Mouse (Mus musculus) MEL (cell line): ENCODE measurements around the gene Asb16. TPM values are rescaled to one million over a fixed set of nuclear protein-coding genes. Genes with fewer than 3 reads are reported as not detected.

Experiments used
- DNase-seq: peaks from one replicate; pipeline ENCODE4 v3.0.0; 2011; ENCODE audit warnings: low read depth, low spot score
- H3K27ac ChIP-seq: 2 replicates; pipeline ENCODE4 v1.5.1; 2012; ENCODE audit warnings: low read depth, mild to moderate bottlenecking, control low read depth, low read length, moderate library complexity; ENCODE audit not compliant: control insufficient read depth
- H3K27me3 ChIP-seq, 2 experiments: fragments of 150-350 bp in 1 of 2; sonication (generic) in 1 of 2; 2 replicates each; pipeline ENCODE4 v1.6.1; 2012; ENCODE audit warnings: low read length in 2 of 2, mild to moderate bottlenecking in 2 of 2, improper control_type of control experiment in 1 of 2, moderate library complexity in 1 of 2; ENCODE audit not compliant: insufficient read depth in 2 of 2, control insufficient read depth in 1 of 2
- H3K36me3 ChIP-seq, 2 experiments: 2 replicates each; pipeline ENCODE4 v1.6.1; 2012 to 2014; ENCODE audit warnings: low read length in 2 of 2, improper control_type of control experiment in 1 of 2, inconsistent platforms in 1 of 2, mild to moderate bottlenecking in 1 of 2; ENCODE audit not compliant: insufficient read depth in 2 of 2, control insufficient read depth in 1 of 2
- H3K4me1 ChIP-seq, 2 experiments: fragments of 150-350 bp in 1 of 2; sonication (generic) in 1 of 2; 2 replicates each; pipeline ENCODE4 v1.6.1; 2012; ENCODE audit warnings: low read length in 2 of 2, improper control_type of control experiment in 1 of 2, mild to moderate bottlenecking in 1 of 2; ENCODE audit not compliant: insufficient read depth in 2 of 2, control insufficient read depth in 1 of 2
- H3K4me3 ChIP-seq, 2 experiments: fragments of 150-350 bp in 1 of 2; sonication (generic) in 1 of 2; 2 replicates each; pipeline ENCODE4 v1.5.1; 2012; ENCODE audit warnings: low read depth in 2 of 2, low read length in 2 of 2, mild to moderate bottlenecking in 2 of 2, moderate library complexity in 2 of 2, control low read depth in 1 of 2, improper control_type of control experiment in 1 of 2; ENCODE audit not compliant: control insufficient read depth in 1 of 2, insufficient read depth in 1 of 2
- H3K79me2 ChIP-seq: 2 replicates; pipeline ENCODE4 v1.6.1; 2012; ENCODE audit warnings: mild to moderate bottlenecking, low read length, moderate library complexity; ENCODE audit not compliant: control insufficient read depth, poor library complexity, insufficient read depth
- H3K9ac ChIP-seq: 2 replicates; pipeline ENCODE4 v1.6.1; 2012; ENCODE audit warnings: low read depth, mild to moderate bottlenecking, control low read depth, low read length, moderate library complexity; ENCODE audit not compliant: control insufficient read depth, poor library complexity, severe bottlenecking
- H3K9me3 ChIP-seq: fragments of 150-350 bp; sonication (generic); replicated peaks from 2 replicates; pipeline ENCODE4 v1.6.1; 2012; ENCODE audit warnings: mild to moderate bottlenecking, low read length, improper control_type of control experiment, moderate library complexity; ENCODE audit not compliant: insufficient read depth
- CHD1 ChIP-seq: IDR thresholded peaks from 2 replicates; pipeline ENCODE4 v1.6.1; 2012; ENCODE audit warnings: low read depth, mild to moderate bottlenecking, inconsistent platforms, low read length, improper control_type of control experiment
- CHD2 ChIP-seq: IDR thresholded peaks from 2 replicates; pipeline ENCODE4 v1.6.1; 2011; ENCODE audit warnings: low read length, improper control_type of control experiment
- ELF1 ChIP-seq: IDR thresholded peaks from 2 replicates; pipeline ENCODE4 v1.6.1; 2014; ENCODE audit warnings: low read depth, mild to moderate bottlenecking, inconsistent platforms, low read length, improper control_type of control experiment, moderate library complexity
- EP300 ChIP-seq, 2 experiments: IDR thresholded peaks; 2 replicates each; pipeline ENCODE4 v1.6.1; 2011; ENCODE audit warnings: improper control_type of control experiment in 2 of 2, low read length in 2 of 2, low read depth in 1 of 2, mild to moderate bottlenecking in 1 of 2
- GABPA ChIP-seq: IDR thresholded peaks from 2 replicates; pipeline ENCODE4 v1.6.1; 2012; ENCODE audit warnings: low read depth, mild to moderate bottlenecking, inconsistent platforms, low read length, improper control_type of control experiment, moderate library complexity
- HCFC1 ChIP-seq: IDR thresholded peaks from 2 replicates; pipeline ENCODE4 v1.6.1; 2012; ENCODE audit warnings: low read depth, mild to moderate bottlenecking, inconsistent platforms, low read length, improper control_type of control experiment, moderate library complexity
- JUND ChIP-seq: IDR thresholded peaks from 2 replicates; pipeline ENCODE4 v1.6.1; 2011; ENCODE audit warnings: low read depth, mild to moderate bottlenecking, improper control_type of control experiment, low read length
- KAT2A ChIP-seq: conservative IDR thresholded peaks from 2 replicates; pipeline ENCODE4 v1.6.1; 2012; ENCODE audit warnings: low read depth, low read length, improper control_type of control experiment, inconsistent platforms
- MAFK ChIP-seq: IDR thresholded peaks from 2 replicates; pipeline ENCODE4 v1.6.1; 2011; ENCODE audit warnings: low read depth, mild to moderate bottlenecking, low read length, improper control_type of control experiment, borderline replicate concordance
- MAX ChIP-seq: IDR thresholded peaks from 2 replicates; pipeline ENCODE4 v1.6.1; 2011; ENCODE audit warnings: low read length, improper control_type of control experiment
- MAZ ChIP-seq: IDR thresholded peaks from 2 replicates; pipeline ENCODE4 v1.6.1; 2012; ENCODE audit warnings: low read depth, mild to moderate bottlenecking, inconsistent platforms, low read length, improper control_type of control experiment
- MXI1 ChIP-seq: IDR thresholded peaks from 2 replicates; pipeline ENCODE4 v1.6.1; 2011; ENCODE audit warnings: mild to moderate bottlenecking, low read depth, low read length, improper control_type of control experiment
- MYB ChIP-seq: IDR thresholded peaks from 2 replicates; pipeline ENCODE4 v1.6.1; 2011; ENCODE audit warnings: mild to moderate bottlenecking, low read depth, low read length, improper control_type of control experiment
- MYC ChIP-seq: IDR thresholded peaks from 2 replicates; pipeline ENCODE4 v1.6.1; 2011; ENCODE audit warnings: low read depth, mild to moderate bottlenecking, low read length, improper control_type of control experiment, moderate library complexity
- NELFE ChIP-seq: IDR thresholded peaks from 2 replicates; pipeline ENCODE4 v1.6.1; 2011; ENCODE audit warnings: low read depth, low read length, improper control_type of control experiment
- NRF1 ChIP-seq: IDR thresholded peaks from 2 replicates; pipeline ENCODE4 v1.6.1; 2014; ENCODE audit warnings: low read depth, mild to moderate bottlenecking, inconsistent platforms, low read length, improper control_type of control experiment, moderate library complexity; ENCODE audit not compliant: poor library complexity, insufficient read depth, severe bottlenecking
- POLR2A ChIP-seq, 2 experiments: IDR thresholded peaks; 2 replicates each; pipeline ENCODE4 v1.6.1; 2011 to 2012; ENCODE audit warnings: low read length in 2 of 2, mild to moderate bottlenecking in 2 of 2, control low read depth in 1 of 2, improper control_type of control experiment in 1 of 2, low read depth in 1 of 2, moderate library complexity in 1 of 2; ENCODE audit not compliant: control insufficient read depth in 1 of 2, insufficient read depth in 1 of 2, poor library complexity in 1 of 2
- POLR2AphosphoS2 ChIP-seq: IDR thresholded peaks from 2 replicates; pipeline ENCODE4 v1.6.1; 2011; ENCODE audit warnings: low read length, improper control_type of control experiment
- POLR2AphosphoS5 ChIP-seq: IDR thresholded peaks from 2 replicates; pipeline ENCODE4 v1.6.1; 2012; ENCODE audit warnings: low read depth, borderline replicate concordance, mild to moderate bottlenecking, inconsistent platforms, low read length, moderate library complexity, mixed read lengths
- RAD21 ChIP-seq: IDR thresholded peaks from 2 replicates; pipeline ENCODE4 v1.6.1; 2011; ENCODE audit warnings: mild to moderate bottlenecking, low read depth, low read length, improper control_type of control experiment
- RCOR1 ChIP-seq: IDR thresholded peaks from 2 replicates; pipeline ENCODE4 v1.6.1; 2012; ENCODE audit warnings: low read depth, mild to moderate bottlenecking, inconsistent platforms, low read length, improper control_type of control experiment
- SMC3 ChIP-seq: IDR thresholded peaks from 2 replicates; pipeline ENCODE4 v1.6.1; 2011; ENCODE audit warnings: low read depth, low read length, improper control_type of control experiment
- TBP ChIP-seq: IDR thresholded peaks from 2 replicates; pipeline ENCODE4 v1.8.0; 2011; ENCODE audit warnings: low read depth, low read length, improper control_type of control experiment
- TCF12 ChIP-seq: IDR thresholded peaks from 2 replicates; pipeline ENCODE4 v1.6.1; 2014; ENCODE audit warnings: low read depth, mild to moderate bottlenecking, inconsistent platforms, low read length, improper control_type of control experiment, moderate library complexity
- UBTF ChIP-seq: IDR thresholded peaks from 2 replicates; pipeline ENCODE4 v1.6.1; 2012; ENCODE audit warnings: low read depth, mild to moderate bottlenecking, inconsistent platforms, low read length, improper control_type of control experiment, moderate library complexity, borderline replicate concordance; ENCODE audit not compliant: insufficient read depth
- USF1 ChIP-seq: IDR thresholded peaks from 2 replicates; pipeline ENCODE4 v1.6.1; 2014; ENCODE audit warnings: low read depth, mild to moderate bottlenecking, inconsistent platforms, low read length, improper control_type of control experiment, moderate library complexity
- USF2 ChIP-seq, 2 experiments: IDR thresholded peaks; 2 replicates each; pipeline ENCODE4 v1.6.1; 2011 to 2012; ENCODE audit warnings: improper control_type of control experiment in 2 of 2, low read length in 2 of 2, borderline replicate concordance in 1 of 2, inconsistent platforms in 1 of 2, low read depth in 1 of 2, mild to moderate bottlenecking in 1 of 2; ENCODE audit not compliant: insufficient read depth in 1 of 2
- ZC3H11A ChIP-seq: IDR thresholded peaks from 2 replicates; pipeline ENCODE4 v1.6.1; 2012; ENCODE audit warnings: low read depth, mild to moderate bottlenecking, inconsistent platforms, low read length, improper control_type of control experiment
- ZNF384 ChIP-seq: IDR thresholded peaks from 2 replicates; pipeline ENCODE4 v1.6.1; 2012; ENCODE audit warnings: low read depth, mild to moderate bottlenecking, inconsistent platforms, low read length, improper control_type of control experiment
- polyA plus RNA-seq, 2 experiments: library from polyadenylated mRNA; stranded (reverse) in 1 of 2; unstranded in 1 of 2; fragments of >175 nt in 1 of 2; fragments of >200 nt in 1 of 2; gene quantifications; 2 replicates each; pipeline versions ENCODE4 v1.2.1 to v1.2.4; 2012; ENCODE audit warnings: low replicate concordance in 2 of 2, low read depth in 1 of 2; ENCODE audit not compliant: insufficient read length in 2 of 2, insufficient read depth in 1 of 2, missing spikeins in 1 of 2
- total RNA-seq: library from RNA; depleted of rRNA; stranded (reverse); fragments of 300-350 nt; gene quantifications from 2 replicates; pipeline ENCODE4 v1.2.3, GENCODE M21; 2012

The Asb16 gene
- total and polyA plus RNA-seq, 3 experiments = 4.4 to 8.5 TPM; not detected in 1

- H3K36me3 ChIP-seq = peaks cover 0 to 6% of the 10 kb centered on the region in 2 experiments; a peak in 2 of 4 replicates
- no peaks in the 10 kb centered on the region for H3K9me3 ChIP-seq
- no peak for DNase-seq
- H3K27ac ChIP-seq = no peak overlapping the region
- peaks cover 16 to 28% of the 10 kb centered on the region in 2 experiments for H3K4me1 ChIP-seq
- H3K9ac ChIP-seq = peak overlapping the region; percentile 24
- peak overlapping the region; percentile 63 to 71 for H3K4me3 ChIP-seq
- H3K79me2 ChIP-seq = no peaks in the 10 kb centered on the region; the same call in 1 of the 2 replicates
- H3K27me3 ChIP-seq = no peaks in the 10 kb centered on the region
- TF ChIP-seq NELFE (no peak), NRF1 (no peak), POLR2AphosphoS2 (no peak), CHD2 (no peak), RCOR1 (no peak), ZNF384 (peak; percentile 79)
Observed at GRCm38 (mm10) chr11:102227270-102228190, 41.0 kb upstream of the Asb16 start.

- H3K27me3 ChIP-seq = peaks cover 0 to 6% of the 10 kb centered on the region in 2 experiments; a peak in 1 of 4 replicates
- H3K9me3 ChIP-seq = no peaks in the 10 kb centered on the region
- peak overlapping the region; percentile 24 for H3K9ac ChIP-seq
- TF ChIP-seq KAT2A (no peak; the same call in 1 of the 2 replicates), GABPA (no peak), MAFK (no peak), MXI1 (peak; percentile 62), MYB (no peak), MAZ (peak; percentile 70; the same call in 1 of the 2 replicates), RCOR1 (peak; percentile 32; the same call in 1 of the 2 replicates), MAX (peak; percentile 52; the same call in 1 of the 2 replicates), USF1 (peak; percentile 83), POLR2A (IDR thresholded peaks at IDR 0.05; ENCODE audit: control insufficient read depth in 1 of 2, insufficient read depth in 1 of 2, low read depth in 1 of 2, low read length in 2 of 2, poor library complexity in 1 of 2) (no peak), ZNF384 (no peak), CHD1 (no peak), TBP (no peak), USF2 (IDR thresholded peaks at IDR 0.05; ENCODE audit: borderline replicate concordance in 1 of 2, insufficient read depth in 1 of 2, low read depth in 1 of 2, low read length in 2 of 2) (no peak), POLR2AphosphoS5 (no peak), HCFC1 (no peak), POLR2AphosphoS2 (no peak), RAD21 (no peak), CHD2 (no peak), SMC3 (no peak), MYC (no peak), UBTF (no peak), ELF1 (no peak), TCF12 (no peak), JUND (no peak), ZC3H11A (no peak), EP300 (IDR thresholded peaks at IDR 0.05; ENCODE audit: low read depth in 1 of 2, low read length in 2 of 2) (peak; percentile 32 to 34; a peak in 3 of 4 replicates)
Observed at GRCm38 (mm10) chr11:102228191-102228545, 40.4 kb upstream of the Asb16 start.

More at GRCm38 (mm10) chr11:102228191-102228545, 40.4 kb upstream of the Asb16 start:
- Histone ChIP-seq H3K4me3 (peak overlapping the region; percentile 63 to 71), H3K4me1 (peaks cover 16 to 23% of the 10 kb centered on the region in 2 experiments), H3K79me2 (no peaks in the 10 kb centered on the region; the same call in 1 of the 2 replicates), H3K27ac (no peak overlapping the region), H3K36me3 (peaks cover 0 to 5% of the 10 kb centered on the region in 2 experiments; a peak in 1 of 4 replicates)
- DNase-seq = peak; percentile 43
